Mouse (Mus musculus): ENCODE data around the gene Sema3f.

Gene Sema3f

DNA sequence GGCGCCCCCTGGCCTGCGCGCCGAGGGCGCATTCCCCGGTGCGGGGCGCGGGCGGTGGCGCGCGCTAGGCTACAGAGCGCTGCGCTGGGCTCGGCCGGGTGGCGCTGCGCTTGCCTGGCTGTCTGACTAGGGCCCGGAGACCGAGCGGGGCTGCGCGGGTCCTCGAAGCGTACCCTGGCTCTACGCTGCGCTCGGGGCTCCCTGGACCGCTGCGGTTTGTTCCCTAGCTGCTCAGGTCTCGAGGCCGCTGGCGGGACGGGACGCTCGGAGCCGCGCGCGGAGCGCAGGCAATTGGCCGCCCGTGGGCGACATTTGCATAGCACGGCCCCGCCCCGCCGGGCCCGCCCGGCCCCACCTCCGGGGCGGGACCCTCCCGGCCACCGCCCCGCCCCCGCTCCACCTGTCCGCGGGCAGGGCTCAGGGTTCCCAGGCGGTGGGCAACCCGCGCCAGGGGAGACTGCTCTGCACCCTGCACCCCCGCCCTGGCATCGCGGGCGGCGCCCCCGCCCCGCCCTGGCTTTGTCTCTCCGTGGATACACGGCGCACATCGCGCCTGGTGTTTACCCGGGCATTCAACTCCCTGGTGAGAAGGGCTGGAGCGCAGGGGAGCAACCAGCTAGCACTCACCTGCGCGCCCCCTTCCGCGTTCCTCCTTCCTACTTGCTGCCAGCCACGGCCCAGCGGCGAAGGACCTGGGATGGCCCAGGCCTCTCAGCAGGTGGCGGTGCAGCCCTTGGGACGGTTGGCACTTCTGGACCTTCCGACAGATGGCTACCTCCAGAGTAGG, at the start of gene Sema3f:
Sema3f (minus strand) TSS at position 779 of the 787 bp plus-strand sequence.
- peak; percentile 93 for DNase-seq

DNA sequence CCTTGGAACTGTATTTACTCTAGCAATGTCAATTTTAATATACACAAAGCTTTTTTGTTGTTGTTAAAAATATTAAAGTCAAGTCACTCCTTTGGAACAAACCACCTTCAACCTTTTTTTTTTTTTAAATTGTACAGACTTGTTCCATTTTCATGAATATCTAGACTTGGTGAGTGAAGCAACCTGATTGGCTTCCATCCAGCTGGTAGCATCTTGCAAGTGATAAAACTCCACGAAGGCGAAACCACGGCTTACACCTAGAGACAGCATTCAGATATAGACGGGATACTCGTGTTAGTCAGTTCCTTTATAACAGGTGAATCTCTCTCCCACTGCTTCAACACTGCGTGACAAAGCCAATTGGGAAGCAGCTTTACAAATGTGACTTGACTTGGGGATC, 49.3 kb upstream of the Sema3f start:
- no peak for DNase-seq

DNA sequence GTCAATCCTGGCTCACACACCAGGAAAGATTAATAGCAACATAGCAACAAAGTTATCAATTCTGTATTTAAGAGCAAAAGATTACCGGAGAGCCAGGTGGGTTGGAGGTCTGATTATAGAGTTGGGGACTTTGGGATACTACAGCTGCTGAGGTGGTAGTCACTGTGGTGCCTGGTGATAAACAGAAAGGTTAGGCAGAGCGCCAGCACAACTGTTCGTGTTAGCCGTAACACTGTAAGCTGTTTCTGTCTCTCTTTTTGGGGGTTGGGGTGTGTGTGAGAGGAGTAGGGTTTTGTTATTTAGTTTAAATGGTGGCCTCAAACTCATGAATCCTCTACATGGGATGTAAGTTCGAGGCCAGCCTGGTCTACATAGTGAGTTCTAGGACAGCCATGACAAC, 40.1 kb upstream of the Sema3f start:
- DNase-seq: no peak

DNA sequence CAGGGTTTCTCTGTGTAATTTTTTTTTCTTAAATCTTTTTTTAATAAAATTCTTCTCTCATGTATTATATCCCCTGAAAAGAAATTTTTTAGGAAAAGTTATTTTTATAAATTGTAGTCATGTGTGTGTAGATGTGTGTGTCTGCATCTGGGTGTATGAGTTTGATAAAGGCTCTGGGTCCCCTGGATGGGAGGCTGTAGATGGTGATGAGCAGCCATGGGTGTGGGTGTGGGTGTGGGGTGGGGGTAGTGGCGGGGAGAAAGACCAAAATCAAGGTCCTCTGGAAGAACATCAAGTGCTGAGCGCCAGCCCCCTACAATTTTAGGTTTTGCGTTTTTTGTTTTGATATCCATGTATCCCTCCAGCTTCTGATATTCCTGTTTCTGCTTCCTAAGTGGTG, 37.8 kb upstream of the Sema3f start:
- no peak for DNase-seq

DNA sequence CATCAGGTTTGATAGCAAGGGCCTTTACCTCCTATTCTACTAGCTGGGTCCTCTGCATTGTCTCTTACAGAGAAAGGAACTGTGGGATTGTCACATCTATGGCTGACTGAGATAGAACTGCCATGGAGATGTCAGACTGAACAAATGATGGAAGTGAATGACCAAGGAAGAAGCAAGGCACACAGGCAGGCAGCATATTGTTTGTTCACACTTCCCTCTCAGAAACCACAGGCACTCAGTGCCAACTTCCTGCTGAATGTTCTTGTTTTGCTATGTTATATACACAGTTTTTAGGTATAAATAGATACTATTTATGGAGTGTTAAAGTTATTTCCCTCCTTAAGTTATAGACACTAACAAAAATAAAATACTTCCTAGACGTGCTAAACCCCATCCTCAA, 37.0 kb upstream of the Sema3f start:
- no peak for DNase-seq

DNA sequence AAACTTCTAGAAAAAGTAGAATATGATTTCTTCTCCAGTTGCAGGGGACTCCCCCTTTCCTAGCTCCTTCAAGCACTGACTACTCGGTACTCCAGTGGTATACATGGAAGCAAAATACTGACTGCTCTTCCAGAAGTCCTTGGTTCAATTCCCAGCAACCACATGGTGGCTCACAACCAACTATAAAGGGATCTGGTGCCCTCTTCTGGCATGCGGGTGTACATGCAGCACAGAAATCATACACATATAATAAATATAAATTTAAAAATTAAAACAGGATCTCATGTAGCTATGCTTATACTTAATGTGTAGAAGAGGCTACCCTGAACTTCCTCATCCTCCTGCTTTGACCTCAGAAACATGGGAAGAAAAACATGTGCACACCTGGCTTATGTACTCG, 36.4 kb upstream of the Sema3f start:
- no peak for DNase-seq

DNA sequence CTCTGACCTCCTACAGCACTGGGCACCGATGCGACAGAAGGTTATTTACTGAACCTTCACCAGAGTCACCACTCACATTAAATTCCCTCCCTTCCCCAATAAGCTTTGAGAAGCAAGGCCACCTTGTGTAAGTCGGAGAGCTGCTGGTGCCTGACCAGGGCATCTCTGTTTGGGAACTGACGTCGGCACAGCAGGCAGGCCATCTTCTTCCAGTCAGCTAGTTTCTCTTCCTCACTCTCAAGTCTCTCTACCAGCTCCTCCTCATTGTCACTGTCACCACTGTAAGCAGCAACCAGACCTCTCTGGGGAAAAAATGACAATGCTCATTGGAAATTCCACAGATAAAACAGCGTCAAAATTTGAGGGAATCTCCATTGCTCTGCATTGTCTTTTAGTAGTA, 33.8 kb upstream of the Sema3f start:
- no peak for DNase-seq

DNA sequence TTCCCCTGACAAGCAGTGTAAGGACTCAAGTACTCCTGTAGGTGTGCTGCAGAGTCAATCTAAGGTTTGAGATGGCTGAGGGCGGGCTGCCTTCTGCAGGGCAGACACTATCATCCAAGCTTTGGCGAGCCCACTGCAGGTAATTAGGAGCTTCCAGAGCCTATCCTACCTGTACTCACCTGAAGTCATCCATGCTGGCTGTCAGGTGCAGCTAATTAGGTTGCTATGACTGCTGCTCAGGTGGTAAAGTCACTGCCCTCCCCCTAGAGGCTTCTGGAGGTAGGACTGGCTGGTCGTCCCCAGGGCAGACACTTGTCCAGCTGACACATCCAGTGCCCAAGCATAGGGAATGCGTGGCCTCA, 28.5 kb upstream of the Sema3f start:
- DNase-seq: peak; percentile 59

DNA sequence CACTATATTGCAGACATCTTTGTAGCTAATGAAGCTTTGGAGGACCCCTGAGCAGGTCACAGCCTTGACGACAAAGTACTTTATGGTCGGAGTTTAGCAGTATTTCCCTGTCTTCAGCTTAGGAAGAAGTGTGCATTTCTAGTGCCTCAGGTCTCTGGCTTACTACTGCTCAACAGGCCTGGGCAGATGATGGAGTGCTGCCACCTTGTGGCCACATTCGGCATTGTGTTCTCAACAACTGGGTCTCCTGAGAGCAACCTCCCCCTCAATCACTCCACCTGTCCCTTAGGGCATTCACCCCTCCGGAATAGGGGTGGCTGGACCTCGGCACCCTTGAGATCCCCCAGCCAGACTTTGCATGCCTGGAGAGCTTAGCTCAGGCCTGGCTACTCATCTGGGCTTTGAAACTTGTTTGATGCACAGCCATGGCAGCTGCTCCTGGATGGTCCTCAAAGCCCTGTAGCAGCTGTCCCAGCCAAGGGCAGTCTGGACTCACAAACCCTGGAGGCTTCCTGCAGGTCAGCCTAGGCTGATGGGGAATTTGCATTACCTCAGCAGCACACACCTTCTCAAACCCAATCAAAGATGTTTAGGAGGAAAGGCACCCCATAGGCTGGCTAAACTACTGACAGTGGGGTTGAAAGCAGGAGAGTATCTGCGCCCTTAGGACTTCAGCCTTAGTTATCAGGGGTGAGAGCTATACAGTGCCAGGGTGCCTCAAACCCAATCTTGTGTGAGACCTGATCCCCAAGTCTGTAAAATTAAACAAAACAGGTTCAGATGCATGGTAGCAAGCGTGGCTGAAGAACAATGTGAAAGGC, 28.0 kb upstream of the Sema3f start:
- DNase-seq: peak; percentile 92

DNA sequence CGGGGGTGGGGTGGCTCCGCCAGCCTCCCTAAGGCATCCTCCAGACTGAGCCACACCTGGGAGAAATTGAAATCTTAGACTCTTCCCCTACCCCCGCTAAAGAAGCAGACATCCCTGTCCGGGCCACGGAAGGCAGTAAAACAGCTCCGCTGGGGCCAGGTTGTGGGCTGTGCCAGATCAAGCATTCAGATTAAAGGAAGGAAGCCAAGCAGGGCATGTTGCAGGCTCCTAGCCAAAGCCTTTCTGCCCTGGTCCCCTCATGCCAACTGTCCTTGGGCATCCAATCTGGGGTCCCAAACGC, 25.9 kb upstream of the Sema3f start:
- DNase-seq: peak; percentile 47

DNA sequence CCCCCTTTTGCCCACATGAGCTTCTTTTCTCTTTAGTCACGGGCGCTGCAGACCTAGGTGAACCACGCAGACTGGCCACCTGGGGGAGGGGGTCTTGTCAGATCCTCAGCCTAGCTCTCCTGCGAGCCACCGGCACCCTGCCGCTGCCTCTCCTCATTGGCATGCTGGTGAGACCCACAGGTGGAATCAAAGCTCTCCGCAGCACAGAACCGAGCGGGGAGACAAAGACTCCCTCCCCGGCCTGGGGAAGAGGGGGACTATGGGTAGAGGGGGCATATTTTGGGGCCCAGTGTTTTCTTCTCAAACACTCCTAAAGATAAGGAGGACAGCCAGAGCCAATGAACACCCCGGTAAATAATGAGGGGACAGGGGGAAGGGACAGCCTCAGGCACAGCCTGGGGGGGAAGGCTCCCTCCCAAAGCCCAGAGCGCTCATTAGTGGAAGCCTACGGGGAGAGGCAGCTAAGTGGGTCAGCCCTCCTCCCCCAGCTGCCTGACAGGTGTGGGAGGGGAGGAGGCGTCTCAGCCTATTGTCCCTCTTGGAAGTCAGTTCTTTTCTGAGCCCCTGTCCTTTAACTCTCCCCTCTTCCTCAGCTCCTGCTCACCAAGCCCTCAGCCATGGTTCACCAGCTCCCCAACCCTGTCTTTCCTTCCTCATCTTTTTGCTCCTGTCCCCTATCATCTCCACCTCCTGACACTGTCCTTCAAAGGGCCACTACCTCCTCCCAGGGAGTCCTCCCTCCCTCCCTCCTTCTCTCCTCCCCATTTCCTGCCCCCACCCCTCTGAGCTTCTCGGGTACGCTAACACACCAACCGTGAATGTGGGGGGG, 25.3 kb upstream of the Sema3f start:
- DNase-seq: no peak

DNA sequence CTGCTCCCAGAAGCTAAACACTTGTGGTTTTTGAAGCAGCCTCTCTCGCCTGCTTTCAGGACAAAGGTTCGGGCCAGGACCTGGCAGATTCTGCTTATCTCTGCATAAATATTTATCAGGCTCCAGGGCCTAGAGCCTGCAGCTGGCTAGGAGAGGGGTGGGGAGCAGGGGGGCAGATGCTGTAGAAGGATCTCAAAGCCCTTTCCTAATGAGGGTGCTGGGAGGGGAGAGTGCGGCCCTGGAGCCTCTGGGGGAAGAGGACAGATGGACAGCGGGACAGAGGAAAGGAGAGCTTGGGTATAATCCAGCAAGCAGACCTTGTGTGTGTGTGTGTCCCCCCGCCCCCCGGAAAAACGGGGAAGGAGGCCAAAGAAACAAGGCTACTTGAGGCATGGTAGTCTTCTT, 24.3 kb upstream of the Sema3f start:
- DNase-seq: no peak

DNA sequence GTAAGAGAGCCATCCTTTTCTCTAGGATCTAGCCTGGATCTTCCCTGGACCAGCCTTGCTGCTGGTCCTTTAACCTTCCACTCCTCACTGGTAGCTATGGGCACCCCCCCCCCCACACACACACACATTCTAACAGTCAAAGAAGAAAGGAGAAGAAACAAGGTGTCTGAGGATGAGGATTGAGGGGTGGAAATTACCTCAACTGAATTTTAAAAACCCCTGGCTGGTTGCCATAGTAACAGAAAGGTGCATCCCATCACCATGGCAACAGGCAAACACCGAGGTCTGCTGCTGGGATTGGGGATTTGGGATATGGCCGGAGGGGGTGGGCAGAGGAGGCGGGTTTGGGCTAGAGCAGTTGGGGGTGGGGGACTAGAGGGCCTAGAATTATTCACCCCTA, 19.4 kb upstream of the Sema3f start:
- DNase-seq: no peak

DNA sequence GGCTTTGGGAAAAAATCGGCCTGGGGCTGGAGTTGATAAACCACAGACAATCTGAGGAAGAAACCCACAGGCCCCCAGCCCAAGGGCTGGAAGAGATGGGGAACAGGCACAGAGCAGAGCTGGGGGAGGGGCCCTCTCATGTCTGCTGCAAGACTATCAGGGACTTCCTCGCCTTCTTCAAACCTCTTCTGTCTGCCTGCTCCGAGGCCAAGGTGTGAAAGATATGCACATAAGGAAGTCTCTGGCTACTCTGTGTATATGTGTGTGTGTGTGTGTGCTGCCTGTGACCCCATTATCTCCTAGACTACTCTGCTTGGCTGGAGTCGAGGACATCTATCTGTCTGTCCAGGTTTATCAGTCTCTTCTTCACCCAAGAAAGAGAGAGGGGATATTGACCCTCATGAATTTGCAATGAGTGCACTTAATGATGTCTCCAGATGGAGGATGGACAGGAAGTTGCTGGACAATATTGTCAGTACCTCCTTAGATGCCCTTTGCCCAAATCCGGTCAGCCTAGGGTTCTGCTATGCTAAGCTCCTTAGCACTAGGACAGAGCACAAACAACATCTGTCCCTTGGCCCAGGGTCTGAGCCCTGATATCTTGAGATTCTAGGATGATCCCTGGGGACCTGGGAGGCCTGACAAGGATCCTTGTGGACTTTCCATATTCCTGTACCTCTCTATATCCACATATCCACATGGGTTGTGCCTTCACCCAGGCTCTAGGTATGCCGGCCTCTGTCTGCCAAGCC, 18.8 kb upstream of the Sema3f start:
- DNase-seq: no peak

DNA sequence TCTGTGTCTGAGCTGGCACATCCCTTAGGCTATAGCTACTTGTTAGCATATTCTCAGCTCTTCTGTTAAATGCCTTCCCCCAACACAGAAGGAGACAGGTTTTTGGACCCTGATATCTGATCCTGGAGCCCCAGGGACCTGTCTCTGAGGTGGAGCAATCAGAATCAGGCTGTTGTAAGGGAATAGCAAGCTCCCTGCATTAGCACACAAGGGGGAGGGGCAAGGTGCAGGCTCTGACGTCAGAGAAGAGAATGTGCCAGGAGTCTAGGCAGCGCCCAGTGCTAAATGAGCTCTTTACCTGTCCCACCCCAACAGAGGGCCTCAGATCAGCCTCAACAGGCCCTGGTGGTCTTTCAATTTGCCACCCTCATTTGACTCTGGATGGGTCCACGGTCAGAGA, 16.8 kb upstream of the Sema3f start:
- DNase-seq: no peak

DNA sequence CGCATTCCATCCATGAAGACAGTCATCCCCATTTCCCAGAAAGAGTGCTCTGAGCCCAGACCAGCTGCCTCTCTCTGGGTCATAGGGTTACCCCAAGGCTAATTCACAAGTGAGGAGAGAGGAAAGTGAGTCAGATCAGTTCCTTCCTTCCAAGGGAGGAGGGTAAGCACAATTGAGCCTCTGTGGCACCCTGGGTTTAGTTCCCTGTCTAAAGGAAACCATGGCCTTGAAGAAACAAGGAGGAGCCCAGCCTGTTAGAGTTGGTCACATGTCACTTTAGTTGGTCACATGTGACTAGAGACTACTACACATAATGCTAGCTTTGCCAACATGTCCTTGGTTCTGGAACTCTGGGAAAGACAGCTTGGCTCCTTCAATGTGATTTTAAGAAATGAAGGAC, 14.5 kb upstream of the Sema3f start:
- DNase-seq: no peak

DNA sequence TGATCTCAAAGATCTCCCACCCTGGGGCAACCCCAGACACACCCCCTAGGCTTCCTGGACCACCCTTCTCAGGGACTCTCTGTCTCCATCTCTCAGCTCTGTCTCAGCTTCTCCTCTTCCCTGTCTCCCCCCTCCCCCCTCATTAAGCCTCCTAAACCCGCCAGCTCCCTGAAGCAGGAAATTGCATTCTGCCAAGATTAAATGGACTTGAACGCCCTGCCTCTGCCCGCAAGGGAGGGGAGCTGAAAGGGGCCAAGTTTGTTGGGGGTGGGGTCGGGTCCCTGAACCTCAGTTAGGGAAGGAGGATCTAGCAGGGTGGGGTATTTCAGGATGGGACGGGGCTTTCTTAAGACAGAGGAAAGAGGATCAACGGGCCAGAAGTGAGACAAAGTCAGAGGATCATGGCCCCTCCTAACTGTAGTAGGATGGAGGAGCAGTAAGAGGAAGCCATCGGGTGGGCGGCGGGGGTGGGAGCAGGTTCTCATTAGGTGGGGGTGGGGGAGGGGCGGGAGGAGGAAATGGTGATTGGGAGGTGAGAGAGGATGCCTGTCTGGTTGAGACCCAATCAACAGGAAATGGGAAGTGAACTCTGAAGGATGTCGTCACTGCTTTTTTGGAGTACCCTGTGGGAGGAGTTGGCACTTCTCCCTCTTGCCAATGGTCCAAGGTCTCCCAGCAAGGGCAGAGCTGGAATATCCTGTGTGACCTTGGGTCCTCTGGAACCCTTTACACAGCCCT, 13.7 kb upstream of the Sema3f start:
- peak; percentile 80 for DNase-seq

DNA sequence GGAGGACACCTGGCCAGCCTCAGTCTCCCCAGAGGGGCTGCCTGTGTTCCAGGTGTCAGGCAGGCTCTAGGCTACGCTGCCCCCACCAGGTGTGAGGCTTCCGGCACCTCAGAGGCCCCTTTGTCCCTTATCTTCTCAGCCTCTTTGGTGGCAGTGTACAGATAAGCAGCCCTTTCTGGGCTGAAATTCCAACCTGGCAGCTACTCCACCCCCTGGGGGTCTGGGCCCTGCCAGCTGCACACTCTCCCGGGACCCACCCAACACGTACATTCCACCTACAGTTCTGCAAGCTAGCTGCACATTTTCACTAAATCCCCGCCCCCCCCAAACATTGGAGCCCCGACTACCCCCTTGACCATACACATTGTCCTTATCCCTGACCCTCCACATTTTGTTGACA, 13.0 kb upstream of the Sema3f start:
- DNase-seq: no peak

DNA sequence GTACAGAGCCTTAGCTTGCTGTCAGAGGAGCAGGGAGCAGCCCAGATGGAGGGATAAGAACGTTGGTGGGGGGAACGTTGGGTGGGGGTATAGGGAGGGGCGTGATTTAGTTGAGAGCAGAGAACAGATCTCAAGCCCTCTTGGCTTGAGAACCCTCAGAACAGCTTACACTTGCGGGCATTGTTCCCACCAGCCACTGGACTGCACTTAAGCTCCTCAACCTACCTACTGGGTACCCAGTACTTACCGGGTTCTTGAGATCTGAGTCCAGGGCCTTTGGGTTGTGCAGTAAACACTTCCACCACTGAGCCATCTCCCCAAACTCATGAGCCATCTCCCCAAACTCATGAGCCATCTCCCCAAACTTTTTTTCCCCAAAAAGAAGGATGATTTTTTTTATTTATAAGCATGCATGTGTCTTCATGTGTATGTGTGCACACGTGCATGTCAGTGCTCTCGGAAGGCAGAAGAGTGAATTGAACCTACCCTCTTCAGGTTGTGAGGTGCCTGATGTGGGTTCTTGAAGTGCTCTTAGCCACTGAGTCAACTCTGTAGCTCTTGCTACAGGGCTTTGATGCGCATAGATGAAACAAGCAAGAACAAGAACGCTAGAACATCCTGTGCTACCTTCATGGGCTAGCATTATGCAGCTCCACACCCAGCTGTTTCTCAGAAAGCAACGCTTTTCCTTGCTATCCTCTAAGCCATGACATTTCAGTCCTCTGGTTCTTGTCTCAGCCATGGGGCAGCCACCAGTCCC, 8.7 kb upstream of the Sema3f start:
- no peak for DNase-seq

DNA sequence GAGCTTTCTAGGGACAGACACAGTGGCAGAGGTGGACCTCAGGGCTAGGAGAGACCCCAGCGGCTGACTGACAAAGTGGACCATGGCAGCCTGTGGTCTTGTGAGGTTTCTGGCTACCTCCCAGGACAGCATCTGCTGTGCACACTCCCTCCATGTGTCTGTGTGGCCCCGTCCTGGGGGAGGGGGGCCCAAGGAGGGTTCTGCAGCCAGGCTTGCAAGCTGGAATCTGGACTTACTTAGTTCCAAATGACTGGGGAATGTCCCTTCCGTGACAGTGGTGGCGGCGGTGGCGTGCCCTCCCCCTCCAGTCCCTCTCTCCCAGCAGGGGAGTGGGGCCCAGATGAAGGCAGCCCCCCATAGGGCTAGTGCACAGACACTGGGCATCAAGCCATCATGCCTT, 6.7 kb upstream of the Sema3f start:
- no peak for DNase-seq

DNA sequence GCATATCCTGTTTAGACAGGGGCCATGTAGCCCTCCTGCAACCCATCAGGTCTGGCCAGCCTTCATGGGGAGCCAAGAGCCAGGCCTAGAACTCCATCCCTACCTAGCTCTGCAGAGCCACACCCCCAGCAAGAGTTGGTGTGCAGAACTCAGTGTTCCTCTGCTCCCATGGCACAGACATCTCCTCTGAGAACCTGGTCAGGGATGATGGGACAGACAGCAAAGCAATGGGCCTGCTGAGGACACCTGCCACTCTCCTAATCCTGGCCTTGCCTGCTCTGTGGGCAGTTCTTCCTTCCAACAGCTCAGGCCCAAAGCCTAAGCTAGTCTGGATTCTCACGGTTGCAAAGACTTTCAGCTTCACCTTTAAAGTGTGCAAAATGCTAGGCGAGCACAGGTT, 5.4 kb upstream of the Sema3f start:
- DNase-seq: no peak

Data from kidney, postnatal 14 days (tissue).